Mouse (Mus musculus) duodenum, adult 2 months (tissue): ENCODE results near the gene Smim23. TPM values are rescaled to one million over a fixed set of nuclear protein-coding genes. Genes with fewer than 3 reads are reported as not detected.

Experiments
- polyA plus RNA-seq: library from polyadenylated mRNA; depleted of rRNA; stranded (reverse); fragments of >200 nt; gene quantifications from 2 replicates; pipeline ENCODE4 v1.2.3, GENCODE M21; 2012; ENCODE audit warnings: low replicate concordance; rRNA removed

Gene Smim23
- polyA plus RNA-seq: not detected in 2 replicates

GRCm38 (mm10) chr11:32824505-32824904 is at the start of gene Smim23:
TSS of gene Smim23 (minus strand) at chr11:32824605.

Other genes with a start within 250 kb of the Smim23 start
- 18.6 and 26.3 TPM in 2 replicates for gene Fbxw11, start 181.9 kb downstream of the Smim23 start, polyA plus RNA-seq